Mouse (Mus musculus) intestine, postnatal 0 days (tissue): ENCODE measurements around the gene Rora. TPM values are rescaled to one million over a fixed set of nuclear protein-coding genes. Genes with fewer than 3 reads are reported as not detected.

Experiments used
- ATAC-seq: fragments of 200-750 bp; cut with Nextera tagmentation; 2 replicates; pipeline ENCODE4 v1.8.0; 2017; ENCODE audit warnings: mild to moderate bottlenecking, moderate TSS enrichment, moderate library complexity
- H3K27ac ChIP-seq: fragments of 300-500 bp; sonication (generic); 2 replicates; pipeline ENCODE4 v1.5.1; 2014; ENCODE audit warnings: mild to moderate bottlenecking, low read depth, low read length, moderate library complexity
- H3K27me3 ChIP-seq: fragments of 300-500 bp; sonication (generic); replicated peaks from 2 replicates; pipeline ENCODE4 v1.6.1; 2014; ENCODE audit warnings: low read length, mixed read lengths; ENCODE audit not compliant: control insufficient read depth, insufficient read depth
- H3K36me3 ChIP-seq: fragments of 300-500 bp; sonication (generic); 2 replicates; pipeline ENCODE4 v1.6.1; 2014; ENCODE audit warnings: mild to moderate bottlenecking, moderate library complexity; ENCODE audit not compliant: control insufficient read depth, insufficient read depth
- H3K4me1 ChIP-seq: fragments of 300-500 bp; sonication (generic); replicated peaks from 2 replicates; pipeline ENCODE4 v1.6.1; 2014; ENCODE audit warnings: antibody characterized with exemption, low read length, mixed read lengths; ENCODE audit not compliant: control insufficient read depth, insufficient read depth
- H3K4me2 ChIP-seq: fragments of 300-500 bp; sonication (generic); replicated peaks from 2 replicates; pipeline ENCODE4 v1.6.1; 2014; ENCODE audit warnings: low read depth, mild to moderate bottlenecking, moderate library complexity
- H3K4me3 ChIP-seq: fragments of 300-500 bp; sonication (generic); 2 replicates; pipeline ENCODE4 v1.5.1; 2014; ENCODE audit warnings: low read depth, low read length
- H3K9ac ChIP-seq: fragments of 300-500 bp; sonication (generic); 2 replicates; pipeline ENCODE4 v1.6.1; 2014; ENCODE audit warnings: mild to moderate bottlenecking, low read depth, low read length
- H3K9me3 ChIP-seq: fragments of 300-500 bp; sonication (generic); 2 replicates; pipeline ENCODE4 v1.6.1; 2016; ENCODE audit warnings: mixed run types; ENCODE audit not compliant: control insufficient read depth
- CTCF ChIP-seq: sonication (generic); IDR thresholded peaks from 2 replicates; pipeline ENCODE4 v1.5.1; 2016; ENCODE audit warnings: low read depth, mild to moderate bottlenecking, control low read depth, antibody characterized with exemption, moderate library complexity
- WGBS: fragments of 180-500 bp; shearing (Covaris S2); extraction: QIAGEN DNeasy Blood & Tissue Kit; methylation state at CpG from one replicate; pipeline ENCODE4 v1.1.7; 2014; 5-methylcytosine and 5-hydroxymethylcytosine counted together
- polyA plus RNA-seq: library from polyadenylated mRNA; unstranded; fragments of >200 nt; fragmentation: Nextera tagmentation; extraction: Ambion mirVana; gene quantifications from 2 replicates; pipeline ENCODE4 v1.2.1, GENCODE M21; 2015

Rora gene
- polyA plus RNA-seq, 1 experiment from 2014 or later: 4.7 TPM

DNA sequence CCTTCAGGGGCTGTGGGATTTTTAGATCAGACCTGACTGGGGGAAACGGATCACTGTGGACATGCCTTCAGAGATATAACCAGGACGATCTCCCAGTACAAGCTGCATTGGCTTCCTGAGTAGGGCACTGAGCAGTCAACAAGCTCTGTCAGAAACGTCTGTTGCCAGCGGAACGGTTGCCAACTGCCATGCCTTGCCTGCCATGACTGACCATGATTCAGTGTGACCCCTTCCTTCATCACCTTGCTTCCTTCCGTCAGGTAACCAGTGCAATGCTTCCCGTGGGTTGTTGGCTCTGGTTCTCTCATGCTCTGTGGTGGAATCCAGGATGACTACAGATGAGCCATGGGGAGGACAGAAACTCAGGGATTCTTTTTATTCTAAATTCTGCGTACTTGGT lies 16.3 kb upstream of the Rora start:
- 88% methylated on average over 8 of the region's 8 CpGs for WGBS
- H3K27me3 ChIP-seq: 0 out of 2 replicates have a peak, but pooled peaks cover 3% of the 10 kb centered on the region
- H3K9me3 ChIP-seq: no peaks in the 10 kb centered on the region
- no peak for TF ChIP-seq CTCF
- no peak overlapping the region for H3K9ac ChIP-seq
- H3K4me3 ChIP-seq: no peak overlapping the region
- H3K4me1 ChIP-seq: no peaks in the 10 kb centered on the region
- no peak for ATAC-seq
- no peak overlapping the region for H3K27ac ChIP-seq
- no peaks in the 10 kb centered on the region for H3K36me3 ChIP-seq
- H3K4me2 ChIP-seq: no peak overlapping the region

DNA sequence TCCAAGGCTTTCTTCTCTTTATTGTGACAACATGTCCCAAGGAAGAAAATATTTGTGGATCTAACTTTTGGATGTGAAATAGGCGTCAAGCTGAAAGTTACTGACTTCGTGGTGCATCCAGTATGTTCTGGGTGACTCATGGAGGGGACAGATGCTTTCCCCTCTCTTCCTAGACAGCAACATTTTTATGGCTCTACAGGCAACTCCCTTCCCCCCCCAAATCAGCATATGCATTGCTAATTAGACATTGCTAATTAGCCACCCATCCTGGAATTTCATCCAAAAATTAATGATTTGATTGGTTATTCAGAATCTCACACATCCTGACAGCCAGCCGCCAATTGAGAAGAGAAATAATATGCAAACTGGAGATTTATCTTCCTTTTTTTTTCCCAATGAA lies 12.5 kb upstream of the Rora start:
- no peaks in the 10 kb centered on the region for H3K36me3 ChIP-seq
- no peak for ATAC-seq
- H3K9me3 ChIP-seq: no peaks in the 10 kb centered on the region
- H3K4me1 ChIP-seq: no peaks in the 10 kb centered on the region
- no peak overlapping the region for H3K27ac ChIP-seq
- no peak for TF ChIP-seq CTCF
- 86% methylated on average over 3 of the region's 3 CpGs for WGBS
- H3K4me3 ChIP-seq: no peak overlapping the region
- 0 out of 2 replicates have a peak, but pooled peaks cover 3% of the 10 kb centered on the region for H3K27me3 ChIP-seq
- no peak overlapping the region for H3K9ac ChIP-seq
- H3K4me2 ChIP-seq: no peak overlapping the region

DNA sequence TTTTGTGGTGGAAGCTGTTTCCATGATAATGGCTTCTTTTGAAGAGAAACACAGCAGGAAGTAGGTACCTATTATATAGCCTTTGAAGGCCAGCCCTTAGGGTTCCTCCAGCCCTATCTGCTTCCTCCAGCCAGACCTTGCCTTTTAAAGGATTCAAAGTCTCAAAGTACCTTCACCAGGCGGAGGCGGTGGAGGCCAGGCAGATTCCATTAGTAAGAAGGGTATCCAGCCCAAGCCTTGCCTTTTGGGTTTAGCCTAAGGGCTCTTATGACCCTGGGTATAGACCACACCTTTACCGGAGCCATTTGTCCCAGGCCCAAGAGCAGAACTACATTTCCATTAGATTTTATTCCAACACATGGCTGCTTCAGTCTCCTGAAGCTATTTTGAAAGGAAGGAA lies 5.5 kb upstream of the Rora start:
- no peak overlapping the region for H3K27ac ChIP-seq
- no peaks in the 10 kb centered on the region; the same call in 1 of the 2 replicates for H3K27me3 ChIP-seq
- H3K9me3 ChIP-seq: no peaks in the 10 kb centered on the region
- no peak for ATAC-seq
- no peaks in the 10 kb centered on the region for H3K36me3 ChIP-seq
- H3K4me3 ChIP-seq: no peak overlapping the region
- 85% methylated on average over 3 of the region's 3 CpGs for WGBS
- no peak for TF ChIP-seq CTCF
- H3K9ac ChIP-seq: no peak overlapping the region
- H3K4me2 ChIP-seq: no peak overlapping the region
- H3K4me1 ChIP-seq: no peaks in the 10 kb centered on the region

- H3K4me3 ChIP-seq: peak overlapping the region; percentile 82
- H3K4me2 ChIP-seq: peak overlapping the region; percentile 92
- H3K9ac ChIP-seq: peak overlapping the region; percentile 53
- H3K4me1 ChIP-seq: no peaks in the 10 kb centered on the region
- 0 out of 2 replicates have a peak overlapping the region, but pooled peaks have one; percentile 21 for H3K27ac ChIP-seq
- no peaks in the 10 kb centered on the region for H3K36me3 ChIP-seq
- TF ChIP-seq CTCF: no peak
- peak; percentile 32; the same call in 1 of the 2 replicates for ATAC-seq
- no peaks in the 10 kb centered on the region for H3K9me3 ChIP-seq
- under 1% methylated on average over 27 of the region's 28 CpGs for WGBS
- peaks cover 10% of the 10 kb centered on the region; the same call in 1 of the 2 replicates for H3K27me3 ChIP-seq
Observed at GRCm38 (mm10) chr9:68654039-68654332, 400 bp downstream of the Rora start.

DNA sequence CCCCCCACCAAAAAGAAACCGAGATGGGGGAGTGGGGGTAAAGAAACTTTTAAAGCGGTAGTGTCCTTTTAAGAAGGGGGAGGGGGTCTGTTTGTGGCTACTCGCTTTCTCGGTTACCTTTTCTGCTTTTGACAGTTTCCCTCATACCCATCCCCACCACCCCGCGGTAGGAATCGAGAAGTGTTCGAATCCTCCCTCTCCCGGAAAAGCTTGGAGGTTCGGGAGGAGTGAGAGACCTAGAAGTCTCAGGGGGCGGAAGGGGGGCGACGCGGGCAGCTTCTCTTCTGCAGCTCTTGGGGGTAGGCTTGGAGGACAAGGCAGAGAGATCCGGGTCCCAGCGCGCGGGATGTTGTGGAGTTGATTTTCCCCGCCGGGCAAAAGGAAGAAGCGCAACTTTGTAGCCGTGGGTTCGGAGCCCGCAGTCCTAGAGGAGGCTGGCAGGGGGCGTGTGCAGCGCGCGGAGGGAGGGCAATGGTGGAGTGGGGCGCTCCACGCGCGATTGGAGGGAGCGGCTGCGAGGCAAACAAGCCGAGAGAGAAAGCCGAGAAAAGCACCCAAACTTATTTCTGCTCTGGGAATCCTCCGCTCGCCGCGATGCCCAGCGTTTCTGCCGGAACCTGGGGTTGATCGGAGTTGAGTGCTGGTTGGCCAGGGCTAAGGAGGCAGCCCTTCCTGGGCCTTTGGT lies 889 bp downstream of the Rora start:
- no peak for ATAC-seq
- Histone ChIP-seq H3K9ac (peak overlapping the region; percentile 53), H3K4me3 (peak overlapping the region; percentile 82), H3K4me2 (peak overlapping the region; percentile 92), H3K4me1 (no peaks in the 10 kb centered on the region), H3K36me3 (no peaks in the 10 kb centered on the region), H3K27ac (no peak overlapping the region), H3K9me3 (no peaks in the 10 kb centered on the region), H3K27me3 (peaks cover 10% of the 10 kb centered on the region; the same call in 1 of the 2 replicates)
- under 1% methylated on average over 43 of the region's 43 CpGs for WGBS
- peak; percentile 50; the same call in 1 of the 2 replicates for TF ChIP-seq CTCF

GRCm38 (mm10) chr9:68655018-68656005 lies 1.7 kb downstream of the Rora start:
- Histone ChIP-seq H3K27ac (no peak overlapping the region), H3K36me3 (no peaks in the 10 kb centered on the region), H3K9ac (0 out of 2 replicates have a peak overlapping the region, but pooled peaks have one; percentile 34), H3K4me3 (peak overlapping the region; percentile 82), H3K27me3 (peaks cover 10% of the 10 kb centered on the region; the same call in 1 of the 2 replicates), H3K4me1 (no peaks in the 10 kb centered on the region), H3K9me3 (no peaks in the 10 kb centered on the region), H3K4me2 (peak overlapping the region; percentile 92)
- WGBS: 2% methylated on average over 31 of the region's 31 CpGs
- TF ChIP-seq CTCF: no peak
- 0 out of 2 replicates have a peak, but pooled peaks have one; percentile 19 for ATAC-seq
